8 mouse cellular contexts compared by ENCODE assay signal in the genomic region with DNA sequence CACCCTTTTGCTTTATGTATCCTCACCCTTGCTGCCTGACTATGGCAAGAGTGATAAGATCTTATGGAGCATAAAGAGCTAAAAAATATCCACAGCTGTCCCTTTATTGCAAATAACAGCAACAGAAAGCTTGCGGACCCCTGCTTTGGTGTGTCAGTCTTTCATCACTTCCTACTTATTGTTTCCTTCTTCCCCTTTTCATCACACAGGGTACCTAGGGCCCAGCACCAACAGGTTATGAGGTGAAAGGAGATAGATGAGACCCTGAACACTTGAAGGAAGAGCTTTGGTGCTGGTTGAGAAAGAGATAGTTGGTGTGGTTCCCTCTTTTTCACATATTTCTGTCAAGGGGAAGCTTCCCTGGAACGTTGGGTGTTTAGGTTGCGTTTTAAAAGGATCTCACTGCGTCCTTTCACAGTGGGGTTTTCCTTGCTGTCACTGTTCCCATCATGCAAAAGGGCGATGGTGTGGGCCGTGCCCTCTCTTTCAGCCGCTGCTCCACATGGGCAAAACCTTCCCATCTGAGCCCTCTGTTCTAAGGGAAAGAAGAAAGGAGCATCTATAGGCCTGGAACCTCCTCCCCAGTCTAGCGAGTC. TPM values are rescaled to one million over a fixed set of nuclear protein-coding genes. Genes with fewer than 3 reads are reported as not detected.
DNase-seq lines count a peak whose midpoint lies in the region; ATAC-seq and TF ChIP-seq lines count a peak whose summit lies in the region.

No protein-coding gene starts in this region.

- TF ChIP-seq CTCF in lung, adult 2 months (IDR thresholded peaks at IDR 0.05; ENCODE audit: insufficient read depth, low read length) = no peak
- TF ChIP-seq CTCF in intestine, postnatal 0 days (IDR thresholded peaks at IDR 0.05; ENCODE audit: low read depth) = no peak

- H3K9ac ChIP-seq in embryonic facial prominence, embryonic 12.5 days = no peak overlapping the region
- H3K9ac ChIP-seq in intestine, postnatal 0 days (ENCODE audit: low read depth, low read length) = no peak overlapping the region
- no peak overlapping the region for H3K9ac ChIP-seq in neural tube, embryonic 15.5 days (replicated peaks)

- WGBS in lung, adult 2 months = 56% methylated on average over 8 of the region's 8 CpGs
- WGBS in embryonic facial prominence, embryonic 12.5 days = 82% methylated on average over 8 of the region's 8 CpGs
- 83% methylated on average over 8 of the region's 8 CpGs for WGBS in intestine, postnatal 0 days
- WGBS in neural tube, embryonic 15.5 days = 89% methylated on average over 8 of the region's 8 CpGs

- peaks cover 12% of the 10 kb centered on the region for H3K4me1 ChIP-seq in lung, adult 2 months (ENCODE audit: control insufficient read depth, insufficient read depth, low read length)
- H3K4me1 ChIP-seq in embryonic facial prominence, embryonic 12.5 days = peaks cover 9% of the 10 kb centered on the region; the same call in 1 of the 2 replicates
- 0 out of 2 replicates have a peak, but pooled peaks cover 5% of the 10 kb centered on the region for H3K4me1 ChIP-seq in intestine, postnatal 0 days (replicated peaks; ENCODE audit: control insufficient read depth, insufficient read depth, low read length)
- peaks cover 10% of the 10 kb centered on the region for H3K4me1 ChIP-seq in neural tube, embryonic 15.5 days

- ATAC-seq in embryonic facial prominence, embryonic 12.5 days (ENCODE audit: insufficient number of reproducible peaks, insufficient read depth, low FRiP score, low TSS enrichment) = no peak
- no peak for ATAC-seq in intestine, postnatal 0 days
- ATAC-seq in neural tube, embryonic 15.5 days (ENCODE audit: low FRiP score) = no peak

- no peak for TF ChIP-seq POLR2A in lung, adult 2 months (IDR thresholded peaks at IDR 0.05; ENCODE audit: borderline replicate concordance, extremely low read depth, low read depth, low read length)

- DNase-seq in lung, adult 2 months = peak; percentile 20
- no peak for DNase-seq in lung, postnatal 25 days (ENCODE audit: low spot score)
- no peak for DNase-seq in MN1 (ENCODE audit: low spot score)
- DNase-seq in frontal cortex, adult 2 months (ENCODE audit: extremely low spot score in 1 of 2, low spot score in 1 of 2) = no peak
- no peak for DNase-seq in right cerebral cortex, postnatal 10 days (ENCODE audit: low spot score in 2 of 2)

- no peaks in the 10 kb centered on the region for H3K9me3 ChIP-seq in embryonic facial prominence, embryonic 12.5 days
- H3K9me3 ChIP-seq in intestine, postnatal 0 days (ENCODE audit: control insufficient read depth) = no peaks in the 10 kb centered on the region
- H3K9me3 ChIP-seq in neural tube, embryonic 15.5 days (replicated peaks) = no peaks in the 10 kb centered on the region

- H3K27ac ChIP-seq in embryonic facial prominence, embryonic 12.5 days = peak overlapping the region; percentile 94; the same call in 1 of the 2 replicates
- H3K27ac ChIP-seq in intestine, postnatal 0 days (ENCODE audit: low read depth, low read length) = no peak overlapping the region
- H3K27ac ChIP-seq in neural tube, embryonic 15.5 days (replicated peaks) = no peak overlapping the region

- H3K36me3 ChIP-seq in embryonic facial prominence, embryonic 12.5 days = peaks cover 24% of the 10 kb centered on the region
- peaks cover 19% of the 10 kb centered on the region for H3K36me3 ChIP-seq in intestine, postnatal 0 days (ENCODE audit: control insufficient read depth, insufficient read depth)
- H3K36me3 ChIP-seq in neural tube, embryonic 15.5 days = no peaks in the 10 kb centered on the region

- peak overlapping the region; percentile 64 for H3K4me3 ChIP-seq in lung, adult 2 months (replicated peaks; ENCODE audit: extremely low read depth, low read depth, low read length)
- peak overlapping the region; percentile 64 for H3K4me3 ChIP-seq in embryonic facial prominence, embryonic 12.5 days
- peak overlapping the region; percentile 60 for H3K4me3 ChIP-seq in intestine, postnatal 0 days (ENCODE audit: low read depth, low read length)
- H3K4me3 ChIP-seq in neural tube, embryonic 15.5 days (replicated peaks) = peak overlapping the region; percentile 47

- peak overlapping the region; percentile 58 for H3K4me2 ChIP-seq in embryonic facial prominence, embryonic 12.5 days (replicated peaks)
- H3K4me2 ChIP-seq in intestine, postnatal 0 days (replicated peaks; ENCODE audit: low read depth) = peak overlapping the region; percentile 78
- H3K4me2 ChIP-seq in neural tube, embryonic 15.5 days = peak overlapping the region; percentile 67

- no peaks in the 10 kb centered on the region for H3K27me3 ChIP-seq in embryonic facial prominence, embryonic 12.5 days
- H3K27me3 ChIP-seq in intestine, postnatal 0 days (replicated peaks; ENCODE audit: control insufficient read depth, insufficient read depth, low read length) = no peaks in the 10 kb centered on the region
- H3K27me3 ChIP-seq in neural tube, embryonic 15.5 days (replicated peaks) = 0 out of 2 replicates have a peak, but pooled peaks cover 4% of the 10 kb centered on the region

RNA-seq across cellular contexts. Expression of a gene that starts 1.3 kb away (rescaled TPM):
- polyA plus RNA-seq in lung, adult 2 months (2012; rRNA removed) = 232 and 357 TPM in 2 replicates
- polyA plus RNA-seq in embryonic facial prominence, embryonic 12.5 days (2016; fragmentation: Nextera tagmentation; extraction: Ambion mirVana) = 833 and 880 TPM in 2 replicates
- polyA plus RNA-seq in intestine, postnatal 0 days (2015; fragmentation: Nextera tagmentation; extraction: Ambion mirVana) = 965 and 1,093 TPM in 2 replicates
- polyA plus RNA-seq in neural tube, embryonic 15.5 days (2015; fragmentation: Nextera tagmentation; extraction: Ambion mirVana) = 235 and 481 TPM in 2 replicates
- polyA plus RNA-seq in frontal cortex, adult 2 months (2012; rRNA removed) = 20.6 and 23.9 TPM in 2 replicates

RNA-seq across cellular contexts. Expression of a gene that starts 33.3 kb away (rescaled TPM):
- polyA plus RNA-seq in lung, adult 2 months (2012; rRNA removed) = 61.1 and 79.5 TPM in 2 replicates
- polyA plus RNA-seq in embryonic facial prominence, embryonic 12.5 days (2016; fragmentation: Nextera tagmentation; extraction: Ambion mirVana) = 379 and 392 TPM in 2 replicates
- polyA plus RNA-seq in intestine, postnatal 0 days (2015; fragmentation: Nextera tagmentation; extraction: Ambion mirVana) = 733 and 887 TPM in 2 replicates
- polyA plus RNA-seq in neural tube, embryonic 15.5 days (2015; fragmentation: Nextera tagmentation; extraction: Ambion mirVana) = 284 and 336 TPM in 2 replicates
- 63.1 and 65.8 TPM in 2 replicates for polyA plus RNA-seq in frontal cortex, adult 2 months (2012; rRNA removed)

RNA-seq across cellular contexts. Expression of a gene that starts 53.0 kb away (rescaled TPM):
- polyA plus RNA-seq in lung, adult 2 months (2012; rRNA removed) = not detected in 2 replicates
- not detected in 2 replicates for polyA plus RNA-seq in embryonic facial prominence, embryonic 12.5 days (2016; fragmentation: Nextera tagmentation; extraction: Ambion mirVana)
- 0.12 and 0.27 TPM in 2 replicates for polyA plus RNA-seq in intestine, postnatal 0 days (2015; fragmentation: Nextera tagmentation; extraction: Ambion mirVana)
- polyA plus RNA-seq in neural tube, embryonic 15.5 days (2015; fragmentation: Nextera tagmentation; extraction: Ambion mirVana) = not detected in 2 replicates
- polyA plus RNA-seq in frontal cortex, adult 2 months (2012; rRNA removed) = not detected in 2 replicates
